Mouse (Mus musculus) heart, adult 2 months (tissue): ENCODE data around the gene D7Ertd443e.

Source experiments
- CTCF ChIP-seq: fragments of 200-600 bp; IDR thresholded peaks from 2 replicates; pipeline ENCODE4 v1.8.1; 2022; ENCODE audit warnings: antibody characterized with exemption, mild to moderate bottlenecking, moderate library complexity
- EP300 ChIP-seq: fragments of 200-500 bp; IDR thresholded peaks from 2 replicates; pipeline ENCODE4 v1.6.1; 2011; ENCODE audit warnings: low read depth, low read length, control low read depth; ENCODE audit not compliant: insufficient read depth
- POLR2A ChIP-seq: fragments of 200-500 bp; IDR thresholded peaks from 2 replicates; pipeline ENCODE4 v1.6.1; 2011; ENCODE audit warnings: mild to moderate bottlenecking, low read depth, low read length, control low read depth; ENCODE audit not compliant: insufficient read depth

DNA sequence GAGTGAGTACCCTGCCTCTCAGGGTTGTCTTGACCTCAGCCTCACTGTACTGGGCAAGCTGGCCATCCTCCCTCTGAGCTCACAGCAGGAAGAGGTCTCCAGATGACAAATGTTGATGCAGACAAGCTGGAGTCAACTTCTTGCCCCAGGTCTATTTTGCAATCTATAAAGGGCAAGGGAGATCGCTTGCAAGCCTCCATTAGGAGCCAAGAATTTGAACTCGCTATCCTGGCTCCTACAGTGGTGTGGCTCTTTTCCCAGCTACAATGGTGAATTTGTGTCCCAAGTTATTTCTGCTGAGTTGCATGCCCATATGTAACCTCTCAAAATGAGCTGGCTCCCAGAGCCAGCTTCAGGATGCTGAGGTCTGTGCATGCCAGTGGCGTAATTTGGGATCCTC is 92.7 kb downstream of the D7Ertd443e start:
- TF ChIP-seq CTCF (no peak), POLR2A (no peak), EP300 (no peak)
